Mouse (Mus musculus) hindbrain, embryonic 11.5 days (tissue): ENCODE measurements around the gene Ankrd12. TPM values are rescaled to one million over a fixed set of nuclear protein-coding genes. Genes with fewer than 3 reads are reported as not detected.
"Not testable (repeated sequence)": the region's sequence is repeated elsewhere in the genome, so short reads cannot be mapped to it uniquely, and the experiment has no call there.

Source experiments
- ATAC-seq: fragments of 200-750 bp; cut with Nextera tagmentation; 2 replicates; pipeline ENCODE4 v1.8.0; 2017; ENCODE audit warnings: mild to moderate bottlenecking, moderate TSS enrichment, moderate library complexity; ENCODE audit not compliant: low FRiP score
- DNase-seq: peaks from one replicate; pipeline ENCODE4 v3.0.0-alpha.2; 2015; ENCODE audit warnings: low spot score
- H3K27ac ChIP-seq: fragments of 300-500 bp; sonication (generic); 2 replicates; pipeline ENCODE4 v1.5.1; 2014; ENCODE audit warnings: mild to moderate bottlenecking, low read depth, low read length
- H3K27me3 ChIP-seq: fragments of 300-500 bp; sonication (generic); 2 replicates; pipeline ENCODE4 v1.6.1; 2014; ENCODE audit warnings: mild to moderate bottlenecking, low read length, moderate library complexity, mixed read lengths; ENCODE audit not compliant: control insufficient read depth, insufficient read depth
- H3K36me3 ChIP-seq: fragments of 300-500 bp; sonication (generic); 2 replicates; pipeline ENCODE4 v1.6.1; 2014; ENCODE audit warnings: mild to moderate bottlenecking, low read length, moderate library complexity, mixed read lengths; ENCODE audit not compliant: control insufficient read depth, insufficient read depth
- H3K4me1 ChIP-seq: fragments of 300-500 bp; sonication (generic); replicated peaks from 2 replicates; pipeline ENCODE4 v1.6.1; 2014; ENCODE audit warnings: low read length, mixed read lengths; ENCODE audit not compliant: control insufficient read depth, insufficient read depth
- H3K4me2 ChIP-seq: fragments of 300-500 bp; sonication (generic); replicated peaks from 2 replicates; pipeline ENCODE4 v1.6.1; 2014; ENCODE audit warnings: mild to moderate bottlenecking, low read depth, low read length
- H3K4me3 ChIP-seq: fragments of 300-500 bp; sonication (generic); 2 replicates; pipeline ENCODE4 v1.5.1; 2014; ENCODE audit warnings: low read depth, low read length
- H3K9ac ChIP-seq: fragments of 300-500 bp; sonication (generic); 2 replicates; pipeline ENCODE4 v1.6.1; 2014; ENCODE audit warnings: low read depth, low read length
- H3K9me3 ChIP-seq: fragments of 300-500 bp; sonication (generic); 2 replicates; pipeline ENCODE4 v1.6.1; 2016; ENCODE audit warnings: low read length; ENCODE audit not compliant: control insufficient read depth
- WGBS: fragments of 180-500 bp; shearing (Covaris S2); extraction: QIAGEN DNeasy Blood & Tissue Kit; methylation state at CpG from one replicate; pipeline ENCODE4 v1.1.7; 2014; 5-methylcytosine and 5-hydroxymethylcytosine counted together
- polyA plus RNA-seq: library from polyadenylated mRNA; unstranded; fragments of >200 nt; fragmentation: Nextera tagmentation; extraction: Ambion mirVana; gene quantifications from 2 replicates; pipeline ENCODE4 v1.2.1, GENCODE M21; 2014

The Ankrd12 gene
- polyA plus RNA-seq, 1 experiment from 2014 or later: 49.2 TPM

DNA sequence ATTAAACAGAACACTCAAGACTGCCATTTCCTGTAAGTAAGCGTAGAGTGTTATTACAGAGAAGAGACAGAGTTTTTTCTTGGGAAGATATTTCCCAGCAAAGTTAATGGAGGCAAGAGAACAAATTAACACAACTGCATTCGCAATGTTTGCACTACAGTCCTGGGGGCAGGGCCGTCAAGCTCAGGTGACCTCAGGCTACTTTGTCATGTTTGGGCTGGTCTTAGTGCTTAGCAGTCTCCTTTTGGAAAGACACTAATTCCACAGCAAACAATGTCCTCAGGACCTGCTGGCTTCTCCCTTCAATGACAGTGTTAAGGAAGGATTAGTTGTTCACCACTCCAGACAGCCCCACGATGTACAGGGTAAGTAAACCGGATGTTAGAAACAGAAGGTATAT lies 35.9 kb downstream of the Ankrd12 start:
- no peak for DNase-seq

DNA sequence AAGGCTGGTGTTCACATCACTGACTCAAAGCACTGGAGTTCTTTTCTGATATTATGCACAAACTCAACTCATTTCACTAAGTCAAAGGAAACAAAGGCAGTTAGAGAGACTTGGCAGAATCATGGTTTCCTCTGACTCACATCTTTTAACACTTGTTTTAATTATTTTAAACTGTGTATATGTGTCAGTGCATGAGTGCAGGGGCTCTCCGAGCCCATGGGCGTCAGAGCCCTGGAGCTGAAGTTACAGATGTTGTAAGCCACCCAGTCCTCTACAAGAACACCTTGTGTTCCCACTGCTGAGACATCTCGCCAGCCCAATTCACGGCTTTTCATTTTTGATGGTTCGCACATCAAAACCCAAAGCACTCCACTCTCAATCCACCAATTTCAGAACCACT lies 43.6 kb downstream of the Ankrd12 start:
- H3K27ac ChIP-seq: no peak overlapping the region
- H3K4me3 ChIP-seq: no peak overlapping the region
- no peaks in the 10 kb centered on the region for H3K9me3 ChIP-seq
- no peak overlapping the region for H3K9ac ChIP-seq
- no peaks in the 10 kb centered on the region for H3K27me3 ChIP-seq
- no peaks in the 10 kb centered on the region for H3K4me1 ChIP-seq
- H3K36me3 ChIP-seq: no peaks in the 10 kb centered on the region
- DNase-seq: no peak
- 92% methylated on average over 5 of the region's 5 CpGs for WGBS
- no peak overlapping the region for H3K4me2 ChIP-seq
- ATAC-seq: no peak

More for the DNA sequence above, 35.9 kb downstream of the Ankrd12 start:
- no peaks in the 10 kb centered on the region for H3K4me1 ChIP-seq
- H3K4me2 ChIP-seq: no peak overlapping the region
- no peaks in the 10 kb centered on the region for H3K36me3 ChIP-seq
- H3K9me3 ChIP-seq: no peaks in the 10 kb centered on the region
- WGBS: 88% methylated on average over 5 of the region's 5 CpGs
- ATAC-seq: no peak
- H3K4me3 ChIP-seq: no peak overlapping the region
- H3K27ac ChIP-seq: no peak overlapping the region
- H3K27me3 ChIP-seq: no peaks in the 10 kb centered on the region
- no peak overlapping the region for H3K9ac ChIP-seq

- Histone ChIP-seq H3K4me3 (no peak overlapping the region), H3K9ac (no peak overlapping the region), H3K27me3 (no peaks in the 10 kb centered on the region), H3K27ac (no peak overlapping the region), H3K4me1 (no peaks in the 10 kb centered on the region), H3K36me3 (no peaks in the 10 kb centered on the region), H3K4me2 (no peak overlapping the region), H3K9me3 (no peaks in the 10 kb centered on the region)
- 86% methylated on average over 5 of the region's 5 CpGs for WGBS
- no peak for ATAC-seq
- DNase-seq: no peak
Measured at GRCm38 (mm10) chr17:66031991-66032390, 44.9 kb downstream of the Ankrd12 start.

GRCm38 (mm10) chr17:66024211-66024610 lies 52.7 kb downstream of the Ankrd12 start:
- H3K4me1 ChIP-seq: no peaks in the 10 kb centered on the region
- DNase-seq: no peak
- 0 out of 2 replicates have a peak, but pooled peaks cover 2% of the 10 kb centered on the region for H3K36me3 ChIP-seq
- no peak for ATAC-seq
- no peak overlapping the region for H3K4me3 ChIP-seq
- no peak overlapping the region for H3K9ac ChIP-seq
- 93% methylated on average over 7 of the region's 7 CpGs for WGBS
- no peaks in the 10 kb centered on the region for H3K27me3 ChIP-seq
- H3K27ac ChIP-seq: no peak overlapping the region
- H3K9me3 ChIP-seq: no peaks in the 10 kb centered on the region
- H3K4me2 ChIP-seq: no peak overlapping the region

DNA sequence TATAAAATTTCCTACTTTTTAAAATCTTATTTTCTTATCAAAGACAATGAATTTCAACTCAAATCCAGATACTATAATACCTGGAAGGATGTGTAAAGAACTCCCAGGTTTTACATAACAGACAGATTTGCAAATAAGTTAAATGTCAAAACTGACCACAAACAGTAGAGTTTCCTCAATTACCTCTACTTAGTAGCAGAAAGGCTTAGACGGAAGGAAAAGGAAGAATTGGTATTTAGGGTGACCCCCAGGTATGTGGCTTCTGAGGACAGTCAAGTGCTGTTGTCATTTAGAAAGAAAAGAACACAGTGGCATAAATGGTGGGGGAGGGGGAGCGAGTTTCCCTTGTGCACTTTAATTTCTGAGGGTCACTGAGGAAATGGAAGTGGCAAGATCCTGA lies 65.1 kb downstream of the Ankrd12 start:
- DNase-seq: no peak
- no peak for ATAC-seq
- WGBS: 84% methylated on average over 2 of the region's 2 CpGs
- H3K9ac ChIP-seq: no peak overlapping the region
- no peaks in the 10 kb centered on the region for H3K27me3 ChIP-seq
- H3K4me2 ChIP-seq: no peak overlapping the region
- no peaks in the 10 kb centered on the region for H3K36me3 ChIP-seq
- no peak overlapping the region for H3K27ac ChIP-seq
- no peak overlapping the region for H3K4me3 ChIP-seq
- no peaks in the 10 kb centered on the region for H3K9me3 ChIP-seq
- H3K4me1 ChIP-seq: no peaks in the 10 kb centered on the region

DNA sequence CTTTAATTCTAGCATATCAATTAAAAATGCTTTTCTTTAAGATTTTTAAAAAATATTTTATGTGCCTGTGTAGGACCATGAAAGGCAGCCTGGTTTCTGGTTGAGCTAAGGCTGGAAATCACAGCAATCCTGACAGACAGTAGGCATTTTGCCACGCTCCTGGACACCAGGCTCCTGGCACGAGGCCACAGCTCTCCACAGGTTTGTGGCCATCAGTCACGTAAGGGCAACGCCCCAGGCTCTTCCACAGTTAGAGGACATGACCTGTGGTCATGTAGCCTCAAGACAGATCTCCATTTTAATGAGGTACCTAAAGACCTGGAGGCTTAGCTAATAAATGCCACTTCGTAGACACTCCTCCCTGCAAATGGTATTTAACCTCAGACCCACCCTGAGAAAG lies 69.0 kb downstream of the Ankrd12 start:
- H3K9ac ChIP-seq: no peak overlapping the region
- WGBS: 84% methylated on average over 5 of the region's 5 CpGs
- no peaks in the 10 kb centered on the region for H3K4me1 ChIP-seq
- H3K27me3 ChIP-seq: no peaks in the 10 kb centered on the region
- ATAC-seq (no peak), DNase-seq (no peak)
- no peaks in the 10 kb centered on the region for H3K36me3 ChIP-seq
- H3K4me2 ChIP-seq: no peak overlapping the region
- H3K4me3 ChIP-seq: no peak overlapping the region
- H3K27ac ChIP-seq: no peak overlapping the region
- no peaks in the 10 kb centered on the region for H3K9me3 ChIP-seq

DNA sequence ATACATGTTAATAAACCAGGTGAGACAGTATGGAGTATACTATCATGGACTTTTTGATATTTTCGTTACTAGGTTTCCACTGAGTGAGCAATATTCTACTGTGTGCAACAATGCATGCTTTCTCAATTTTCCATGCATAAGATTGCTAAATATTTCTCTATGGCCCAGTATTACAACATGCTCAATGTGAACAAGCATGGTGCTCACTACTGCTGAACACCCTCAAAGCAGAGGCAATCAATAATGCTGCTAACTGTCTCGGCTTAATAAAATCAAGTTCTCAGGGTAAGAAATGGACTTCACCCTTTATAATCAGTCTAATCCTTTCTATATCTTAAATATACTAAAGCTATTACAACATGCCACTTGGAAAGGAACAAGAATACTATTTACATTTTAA lies 69.4 kb downstream of the Ankrd12 start:
- DNase-seq: no peak
- no peak for ATAC-seq
- 87% methylated on average over 2 of the region's 2 CpGs for WGBS
- no peaks in the 10 kb centered on the region for H3K4me1 ChIP-seq
- H3K9me3 ChIP-seq: no peaks in the 10 kb centered on the region
- H3K9ac ChIP-seq: no peak overlapping the region
- H3K4me3 ChIP-seq: no peak overlapping the region
- H3K4me2 ChIP-seq: no peak overlapping the region
- no peak overlapping the region for H3K27ac ChIP-seq
- H3K36me3 ChIP-seq: no peaks in the 10 kb centered on the region
- no peaks in the 10 kb centered on the region for H3K27me3 ChIP-seq

- H3K9ac ChIP-seq: no peak overlapping the region
- no peaks in the 10 kb centered on the region for H3K9me3 ChIP-seq
- no peak overlapping the region for H3K4me3 ChIP-seq
- ATAC-seq (no peak), DNase-seq (no peak)
- H3K27ac ChIP-seq: no peak overlapping the region
- H3K4me1 ChIP-seq: no peaks in the 10 kb centered on the region
- H3K4me2 ChIP-seq: no peak overlapping the region
- no peaks in the 10 kb centered on the region for H3K27me3 ChIP-seq
- H3K36me3 ChIP-seq: no peaks in the 10 kb centered on the region
- WGBS: 90% methylated on average over 3 of the region's 3 CpGs
Measured at GRCm38 (mm10) chr17:65988151-65988820, 88.6 kb downstream of the Ankrd12 start.

DNA sequence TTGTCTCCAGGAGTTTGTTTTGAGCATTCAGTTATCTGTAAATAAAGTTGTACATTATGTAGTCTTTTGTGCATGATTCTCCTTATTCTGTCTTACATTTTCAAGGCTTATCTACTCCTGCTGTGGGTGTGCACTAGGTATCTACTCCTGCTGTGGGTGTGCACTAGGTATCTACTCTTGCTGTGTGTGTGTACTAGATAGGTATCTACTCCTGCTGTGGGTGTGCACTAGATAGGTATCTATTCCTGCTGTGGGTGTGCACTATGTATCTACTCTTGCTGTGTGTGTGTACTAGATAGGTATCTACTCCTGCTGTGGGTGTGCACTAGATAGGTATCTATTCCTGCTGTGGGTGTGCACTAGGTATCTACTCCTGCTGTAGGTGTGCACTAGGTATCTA lies 100.2 kb downstream of the Ankrd12 start:
- DNase-seq, H3K27me3 ChIP-seq, H3K4me1 ChIP-seq, ATAC-seq, H3K9me3 ChIP-seq, H3K9ac ChIP-seq, H3K36me3 ChIP-seq, H3K27ac ChIP-seq, H3K4me2 ChIP-seq, H3K4me3 ChIP-seq: not testable (repeated sequence)
